8 mouse cellular contexts compared by ENCODE assay signal in the genomic region with DNA sequence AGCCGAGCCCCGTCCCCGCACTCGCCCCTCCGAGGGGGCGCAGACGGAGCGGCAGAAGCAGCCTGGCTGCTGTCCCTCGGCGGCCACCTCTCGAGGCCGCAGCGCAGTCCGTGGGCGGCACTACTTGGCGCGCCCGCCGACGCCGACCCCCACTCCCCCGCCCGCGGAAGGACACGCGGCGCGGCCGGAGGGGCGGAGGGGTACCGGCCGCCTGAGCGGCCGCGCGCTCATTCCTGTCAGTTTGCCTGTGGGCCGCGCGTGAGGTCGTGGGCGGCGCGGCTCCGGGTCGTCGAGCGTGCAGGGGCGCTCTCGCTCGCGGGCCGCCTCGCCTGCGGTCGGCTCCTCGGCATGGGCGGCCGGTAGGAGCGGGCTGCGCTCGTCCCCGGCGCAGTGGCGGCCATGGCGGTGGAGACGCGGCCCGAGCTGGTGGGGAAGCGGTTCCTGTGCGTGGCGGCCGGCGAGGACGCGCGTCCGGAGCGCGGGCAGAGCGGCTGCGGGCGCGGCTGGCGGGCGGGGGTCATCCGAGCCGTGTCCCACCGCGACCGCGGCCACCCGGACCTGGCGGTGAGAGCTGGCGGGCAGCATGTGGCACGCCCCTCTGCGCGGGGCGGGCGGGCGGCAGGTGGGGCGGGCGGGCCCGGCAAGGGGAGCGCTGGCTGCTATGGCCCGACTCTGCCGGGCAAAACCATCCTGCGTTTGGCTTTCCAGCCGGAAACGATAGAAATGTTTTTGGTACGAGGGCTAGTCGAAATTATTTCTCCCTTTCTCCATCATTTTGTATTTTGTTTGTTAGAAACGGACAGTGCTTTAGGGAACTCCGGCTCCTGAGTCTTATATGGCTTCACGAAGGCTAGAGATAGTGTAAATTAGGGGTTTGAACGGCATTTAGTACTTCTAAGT. TPM values are rescaled to one million over a fixed set of nuclear protein-coding genes. Genes with fewer than 3 reads are reported as not detected.
A peak's percentile ranks its signal among the peaks of the same experiment; 100 is the strongest.
DNase-seq lines count a peak whose midpoint lies in the region; ATAC-seq lines count a peak whose summit lies in the region.

No protein-coding gene starts in this region.

- H3K27ac ChIP-seq in kidney, embryonic 15.5 days = peak overlapping the region; percentile 88
- no peak overlapping the region for H3K27ac ChIP-seq in macrophage

- H3K4me1 ChIP-seq in kidney, embryonic 15.5 days = peaks cover 28% of the 10 kb centered on the region

- peak overlapping the region; percentile 86 for H3K4me2 ChIP-seq in kidney, embryonic 15.5 days

- H3K9me3 ChIP-seq in kidney, embryonic 15.5 days (replicated peaks) = no peaks in the 10 kb centered on the region

- no peaks in the 10 kb centered on the region for H3K27me3 ChIP-seq in kidney, embryonic 15.5 days

- peak overlapping the region; percentile 93 for H3K4me3 ChIP-seq in kidney, embryonic 15.5 days (replicated peaks)
- H3K4me3 ChIP-seq in macrophage (ENCODE audit: inconsistent target) = peak overlapping the region; percentile 34

- peak; percentile 34 for DNase-seq in urinary bladder, postnatal 14 days (ENCODE audit: low spot score)
- no peak for DNase-seq in urinary bladder, postnatal 10 days (ENCODE audit: low spot score)
- DNase-seq in cerebellum, postnatal 10 days = peak; percentile 74 to 78
- DNase-seq in gastrocnemius, postnatal 25 days = peak; percentile 45
- DNase-seq in right cerebral cortex, postnatal 4 days = peak; percentile 61
- no peak for DNase-seq in layer of hippocampus, adult 8-10 months (ENCODE audit: low spot score in 2 of 2)

- peaks cover 92% of the 10 kb centered on the region for H3K79me2 ChIP-seq in macrophage (ENCODE audit: inconsistent target)

- H3K9ac ChIP-seq in kidney, embryonic 15.5 days = peak overlapping the region; percentile 79

- peak; percentile 74 for ATAC-seq in kidney, embryonic 15.5 days (replicated peaks; ENCODE audit: low FRiP score)

- under 1% methylated on average over 100 of the region's 115 CpGs for WGBS in kidney, embryonic 15.5 days
- WGBS in macrophage (ENCODE audit: missing documents) = 1% methylated on average over 103 of the region's 115 CpGs

- H3K36me3 ChIP-seq in kidney, embryonic 15.5 days = no peaks in the 10 kb centered on the region
- no peaks in the 10 kb centered on the region for H3K36me3 ChIP-seq in macrophage (ENCODE audit: inconsistent target)

RNA-seq across cellular contexts. Expression of gene Reep3, which starts 30.4 kb away (rescaled TPM):
- total RNA-seq in gastrocnemius, postnatal 25 days (2021) = 10 to 100 TPM; 10.3 to 12.6 TPM
- polyA plus RNA-seq in kidney, embryonic 15.5 days (2015; fragmentation: Nextera tagmentation; extraction: Ambion mirVana) = 47.0 and 49.1 TPM in 2 replicates
- 10 to 100 TPM; 18.1 to 90.3 (median 33.9) TPM for total RNA-seq in macrophage (2018; cell fraction: chromatin; rRNA removed)
- 10 to 100 TPM; 62.9 to 87.4 (median 77.2) TPM for total RNA-seq in macrophage (2018; cell fraction: cytosol; rRNA removed)
- 100 to 1,000 TPM in 2 of 26 experiments, 10 to 100 TPM in 24; 41.7 to 117 (median 67.9) TPM for total RNA-seq in macrophage (2018; cell fraction: nucleus; rRNA removed)
- 58.9 to 66.7 TPM (median 60.5 TPM) in 3 replicates for polyA plus RNA-seq in macrophage (2018)
- total RNA-seq in layer of hippocampus, adult 8-10 months (2022) = 10 to 100 TPM; 21.0 to 24.7 (median 22.3) TPM

RNA-seq across cellular contexts. Expression of gene Jmjd1c, which starts 31.2 kb away (rescaled TPM):
- 10 to 100 TPM; 18.1 to 23.6 TPM for total RNA-seq in gastrocnemius, postnatal 25 days (2021)
- polyA plus RNA-seq in kidney, embryonic 15.5 days (2015; fragmentation: Nextera tagmentation; extraction: Ambion mirVana) = 38.0 and 42.6 TPM in 2 replicates
- 1,000 to 10,000 TPM in 2 of 26 experiments, 100 to 1,000 TPM in 24; 381 to 1,338 (median 680) TPM for total RNA-seq in macrophage (2018; cell fraction: chromatin; rRNA removed)
- 100 to 1,000 TPM in 1 of 26 experiments, 10 to 100 TPM in 25; 43.2 to 105 (median 67.5) TPM for total RNA-seq in macrophage (2018; cell fraction: cytosol; rRNA removed)
- total RNA-seq in macrophage (2018; cell fraction: nucleus; rRNA removed) = 100 to 1,000 TPM; 224 to 573 (median 378) TPM
- polyA plus RNA-seq in macrophage (2018) = 36.4 to 57.7 TPM (median 50.4 TPM) in 3 replicates
- total RNA-seq in layer of hippocampus, adult 8-10 months (2022) = 100 to 1,000 TPM in 2 of 4 experiments, 10 to 100 TPM in 2; 90.8 to 103 (median 98.5) TPM

Comparison
In these comparisons a context has a peak if more than half of its experiments do, and no peak if none do; other contexts are left out.
1. DNase-seq: peak in urinary bladder, postnatal 14 days (single experiment), cerebellum, postnatal 10 days (2 of 2), gastrocnemius, postnatal 25 days (single experiment) and right cerebral cortex, postnatal 4 days (single experiment); none in urinary bladder, postnatal 10 days (single experiment) and layer of hippocampus, adult 8-10 months (0 of 2).